ENCODE assay signal across 8 mouse cellular contexts in the genomic region with DNA sequence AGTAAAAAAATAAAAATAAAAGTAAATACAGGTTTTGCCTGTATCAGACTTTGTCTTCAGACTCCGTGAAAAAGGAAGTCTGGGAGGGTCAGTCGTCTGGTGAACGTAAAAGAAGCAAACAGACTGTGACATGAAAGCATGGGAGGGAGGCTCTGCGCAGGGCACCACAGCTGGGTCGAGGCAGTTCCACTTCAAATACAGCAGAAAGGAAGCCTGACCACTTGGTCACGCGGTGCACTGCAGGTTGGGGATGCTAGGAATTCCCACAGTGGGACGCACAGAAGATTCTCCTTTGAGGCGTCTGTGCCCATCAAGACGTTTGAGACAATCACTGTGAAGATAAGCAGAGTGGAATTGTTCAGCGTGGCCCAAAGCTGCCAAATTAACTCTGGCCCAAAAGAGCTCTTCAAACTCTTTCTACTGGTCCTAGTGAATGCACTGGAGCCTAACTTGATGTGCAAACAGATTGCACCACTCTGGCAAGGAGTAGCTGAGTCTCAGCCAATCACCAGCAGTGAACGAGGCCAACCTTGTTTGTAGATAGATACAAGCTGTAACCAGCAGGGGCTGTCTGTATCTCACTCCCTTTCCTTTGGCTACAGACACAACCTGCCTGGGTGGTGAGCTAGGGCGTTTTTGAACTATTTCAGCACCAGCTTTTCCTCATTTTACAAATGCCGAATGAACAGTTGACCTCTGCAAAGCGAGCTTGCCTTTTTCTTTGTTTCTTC. TPM values are rescaled to one million over a fixed set of nuclear protein-coding genes. Genes with fewer than 3 reads are reported as not detected.
DNase-seq lines count a peak whose midpoint lies in the region; ATAC-seq and TF ChIP-seq lines count a peak whose summit lies in the region.

No protein-coding gene starts in this region.

- H3K27ac ChIP-seq in forebrain, embryonic 14.5 days (ENCODE audit: low read depth, low read length): no peak overlapping the region; the same call in 1 of the 2 replicates
- H3K27ac ChIP-seq in forebrain, embryonic 11.5 days (ENCODE audit: low read depth, low read length): no peak overlapping the region
- H3K27ac ChIP-seq in kidney, embryonic 15.5 days: no peak overlapping the region
- no peak overlapping the region for H3K27ac ChIP-seq in lung, embryonic 16.5 days (ENCODE audit: low read length)

- H3K4me1 ChIP-seq in forebrain, embryonic 14.5 days (ENCODE audit: control insufficient read depth, insufficient read depth, low read length): peaks cover 5% of the 10 kb centered on the region; the same call in 1 of the 2 replicates
- H3K4me1 ChIP-seq in forebrain, embryonic 11.5 days (replicated peaks; ENCODE audit: control insufficient read depth, insufficient read depth, low read length): no peaks in the 10 kb centered on the region
- peaks cover 4% of the 10 kb centered on the region; the same call in 1 of the 2 replicates for H3K4me1 ChIP-seq in G1E (ENCODE audit: insufficient read depth, low read depth, low read length)
- H3K4me1 ChIP-seq in kidney, embryonic 15.5 days: peaks cover 4% of the 10 kb centered on the region; the same call in 1 of the 2 replicates
- H3K4me1 ChIP-seq in lung, embryonic 16.5 days (replicated peaks; ENCODE audit: control insufficient read depth, insufficient read depth, low read length): peaks cover 5% of the 10 kb centered on the region; the same call in 1 of the 2 replicates

- peak; percentile 93 for ATAC-seq in forebrain, embryonic 14.5 days
- ATAC-seq in forebrain, embryonic 11.5 days (replicated peaks; ENCODE audit: low FRiP score): no peak
- ATAC-seq in G1E (ENCODE audit: extremely low read depth, insufficient number of reproducible peaks, low FRiP score, poor library complexity, severe bottlenecking): peak; percentile 28; the same call in 1 of the 2 replicates
- peak; percentile 86 for ATAC-seq in kidney, embryonic 15.5 days (replicated peaks; ENCODE audit: low FRiP score)
- ATAC-seq in lung, embryonic 16.5 days (ENCODE audit: low read depth): peak; percentile 85

- 53% methylated on average over 15 of the region's 15 CpGs for WGBS in forebrain, embryonic 14.5 days
- 53% methylated on average over 15 of the region's 15 CpGs for WGBS in forebrain, embryonic 11.5 days
- 40% methylated on average over 15 of the region's 15 CpGs for WGBS in kidney, embryonic 15.5 days
- 20% methylated on average over 15 of the region's 15 CpGs for WGBS in lung, embryonic 16.5 days

- no peak overlapping the region for H3K4me3 ChIP-seq in forebrain, embryonic 14.5 days (ENCODE audit: low read depth, low read length)
- H3K4me3 ChIP-seq in forebrain, embryonic 11.5 days (ENCODE audit: low read depth, low read length): no peak overlapping the region
- H3K4me3 ChIP-seq in G1E (ENCODE audit: low read depth, low read length): no peak overlapping the region
- H3K4me3 ChIP-seq in kidney, embryonic 15.5 days (replicated peaks): no peak overlapping the region
- H3K4me3 ChIP-seq in lung, embryonic 16.5 days (ENCODE audit: low read length): no peak overlapping the region

- H3K27me3 ChIP-seq in forebrain, embryonic 14.5 days (replicated peaks; ENCODE audit: control insufficient read depth, insufficient read depth, low read length): no peaks in the 10 kb centered on the region
- no peaks in the 10 kb centered on the region for H3K27me3 ChIP-seq in forebrain, embryonic 11.5 days (ENCODE audit: control insufficient read depth, insufficient read depth, low read length)
- peaks cover 44% of the 10 kb centered on the region for H3K27me3 ChIP-seq in G1E (ENCODE audit: insufficient read depth, low read length)
- H3K27me3 ChIP-seq in kidney, embryonic 15.5 days: no peaks in the 10 kb centered on the region
- no peaks in the 10 kb centered on the region for H3K27me3 ChIP-seq in lung, embryonic 16.5 days (ENCODE audit: control insufficient read depth, insufficient read depth, low read depth, low read length)
- H3K27me3 ChIP-seq in splenic B cell, adult 2 months (ENCODE audit: control insufficient read depth, insufficient read depth, low read length, poor library complexity, severe bottlenecking): no peaks in the 10 kb centered on the region

- H3K9me3 ChIP-seq in forebrain, embryonic 14.5 days (replicated peaks; ENCODE audit: control insufficient read depth, low read length): no peaks in the 10 kb centered on the region
- no peaks in the 10 kb centered on the region for H3K9me3 ChIP-seq in forebrain, embryonic 11.5 days (ENCODE audit: control insufficient read depth, low read length)
- no peaks in the 10 kb centered on the region for H3K9me3 ChIP-seq in G1E (replicated peaks)
- no peaks in the 10 kb centered on the region for H3K9me3 ChIP-seq in kidney, embryonic 15.5 days (replicated peaks)
- H3K9me3 ChIP-seq in lung, embryonic 16.5 days (ENCODE audit: control insufficient read depth, low read length): no peaks in the 10 kb centered on the region

- TF ChIP-seq CTCF in G1E (IDR thresholded peaks at IDR 0.05; ENCODE audit: low read depth, low read length): no peak

- DNase-seq in forebrain, embryonic 14.5 days (ENCODE audit: low spot score): peak; percentile 82
- DNase-seq in forebrain, embryonic 11.5 days (ENCODE audit: low spot score): no peak
- DNase-seq in G1E (ENCODE audit: low spot score): no peak
- DNase-seq in cerebellum, postnatal 10 days: peak; percentile 85 to 87
- peak; percentile 49 to 60 for DNase-seq in heart, adult 9 months (ENCODE audit: low spot score in 2 of 2)
- peak; percentile 73 for DNase-seq in splenic B cell, adult 2 months (ENCODE audit: low read depth, low spot score)

- no peak overlapping the region for H3K9ac ChIP-seq in forebrain, embryonic 14.5 days (ENCODE audit: low read length)
- no peak overlapping the region for H3K9ac ChIP-seq in forebrain, embryonic 11.5 days (ENCODE audit: low read length)
- H3K9ac ChIP-seq in kidney, embryonic 15.5 days: no peak overlapping the region
- H3K9ac ChIP-seq in lung, embryonic 16.5 days (ENCODE audit: low read length): no peak overlapping the region

- no peaks in the 10 kb centered on the region for H3K36me3 ChIP-seq in forebrain, embryonic 14.5 days (ENCODE audit: control insufficient read depth, insufficient read depth, low read length)
- no peaks in the 10 kb centered on the region for H3K36me3 ChIP-seq in forebrain, embryonic 11.5 days (ENCODE audit: control insufficient read depth, insufficient read depth, low read length)
- no peaks in the 10 kb centered on the region for H3K36me3 ChIP-seq in G1E (replicated peaks)
- H3K36me3 ChIP-seq in kidney, embryonic 15.5 days: no peaks in the 10 kb centered on the region
- H3K36me3 ChIP-seq in lung, embryonic 16.5 days (ENCODE audit: control insufficient read depth, insufficient read depth, low read length): no peaks in the 10 kb centered on the region
- H3K36me3 ChIP-seq in splenic B cell, adult 2 months (ENCODE audit: control insufficient read depth, insufficient read depth, low read length, poor library complexity, severe bottlenecking): no peaks in the 10 kb centered on the region

- H3K4me2 ChIP-seq in forebrain, embryonic 14.5 days (ENCODE audit: low read length): no peak overlapping the region
- no peak overlapping the region for H3K4me2 ChIP-seq in forebrain, embryonic 11.5 days (ENCODE audit: low read depth, low read length, severe bottlenecking)
- 0 out of 2 replicates have a peak overlapping the region, but pooled peaks have one; percentile 7 for H3K4me2 ChIP-seq in kidney, embryonic 15.5 days
- no peak overlapping the region for H3K4me2 ChIP-seq in lung, embryonic 16.5 days (ENCODE audit: low read depth, low read length)

RNA-seq across cellular contexts. Expression of a gene that starts 8.5 kb away (rescaled TPM):
- polyA plus RNA-seq in forebrain, embryonic 14.5 days (2014; fragmentation: Nextera tagmentation; extraction: Ambion mirVana): 0.62 and 1.2 TPM in 2 replicates
- polyA plus RNA-seq in forebrain, embryonic 11.5 days (2014; fragmentation: Nextera tagmentation; extraction: Ambion mirVana): 1.2 TPM in 2 replicates
- total RNA-seq in G1E (2014; fragmentation: Nextera tagmentation) (not detected in 2 replicates), G1E (2017) (0.12 and 0.22 TPM in 2 replicates)
- not detected in 2 replicates for polyA plus RNA-seq in G1E (2012)
- polyA plus RNA-seq in kidney, embryonic 15.5 days (2015; fragmentation: Nextera tagmentation; extraction: Ambion mirVana): 0.74 and 0.84 TPM in 2 replicates
- polyA plus RNA-seq in lung, embryonic 16.5 days (2015; fragmentation: Nextera tagmentation; extraction: Ambion mirVana): 0.16 and 0.30 TPM in 2 replicates

RNA-seq across cellular contexts. Expression of a gene that starts 22.4 kb away (rescaled TPM):
- polyA plus RNA-seq in forebrain, embryonic 14.5 days (2014; fragmentation: Nextera tagmentation; extraction: Ambion mirVana): 26.7 and 36.0 TPM in 2 replicates
- polyA plus RNA-seq in forebrain, embryonic 11.5 days (2014; fragmentation: Nextera tagmentation; extraction: Ambion mirVana): 39.3 and 43.2 TPM in 2 replicates
- total RNA-seq in G1E (2014; fragmentation: Nextera tagmentation) (243 and 278 TPM in 2 replicates), G1E (2017) (91.0 and 92.5 TPM in 2 replicates)
- polyA plus RNA-seq in G1E (2012): 27.1 and 28.7 TPM in 2 replicates
- 27.8 and 31.0 TPM in 2 replicates for polyA plus RNA-seq in kidney, embryonic 15.5 days (2015; fragmentation: Nextera tagmentation; extraction: Ambion mirVana)
- polyA plus RNA-seq in lung, embryonic 16.5 days (2015; fragmentation: Nextera tagmentation; extraction: Ambion mirVana): 24.9 and 26.1 TPM in 2 replicates

RNA-seq across cellular contexts. Expression of a gene that starts 52.0 kb away (rescaled TPM):
- polyA plus RNA-seq in forebrain, embryonic 14.5 days (2014; fragmentation: Nextera tagmentation; extraction: Ambion mirVana): 4.9 and 5.9 TPM in 2 replicates
- polyA plus RNA-seq in forebrain, embryonic 11.5 days (2014; fragmentation: Nextera tagmentation; extraction: Ambion mirVana): 16.6 and 16.8 TPM in 2 replicates
- total RNA-seq in G1E (2014; fragmentation: Nextera tagmentation): 4.4 and 5.0 TPM in 2 replicates
- total RNA-seq in G1E (2017): 13.8 and 14.5 TPM in 2 replicates
- polyA plus RNA-seq in G1E (2012): 0.18 and 0.42 TPM in 2 replicates
- polyA plus RNA-seq in kidney, embryonic 15.5 days (2015; fragmentation: Nextera tagmentation; extraction: Ambion mirVana): 22.2 and 24.6 TPM in 2 replicates
- polyA plus RNA-seq in lung, embryonic 16.5 days (2015; fragmentation: Nextera tagmentation; extraction: Ambion mirVana): 43.5 and 46.9 TPM in 2 replicates

RNA-seq across cellular contexts. Expression of a gene that starts 60.0 kb away (rescaled TPM):
- polyA plus RNA-seq in forebrain, embryonic 14.5 days (2014; fragmentation: Nextera tagmentation; extraction: Ambion mirVana): 4.9 and 6.5 TPM in 2 replicates
- polyA plus RNA-seq in forebrain, embryonic 11.5 days (2014; fragmentation: Nextera tagmentation; extraction: Ambion mirVana): 6.6 and 7.7 TPM in 2 replicates
- 7.8 and 10.3 TPM in 2 replicates for total RNA-seq in G1E (2014; fragmentation: Nextera tagmentation)
- 5.5 and 6.4 TPM in 2 replicates for total RNA-seq in G1E (2017)
- polyA plus RNA-seq in G1E (2012): 3.5 TPM in 2 replicates
- polyA plus RNA-seq in kidney, embryonic 15.5 days (2015; fragmentation: Nextera tagmentation; extraction: Ambion mirVana): 10.2 and 10.9 TPM in 2 replicates
- 7.5 and 14.4 TPM in 2 replicates for polyA plus RNA-seq in lung, embryonic 16.5 days (2015; fragmentation: Nextera tagmentation; extraction: Ambion mirVana)

Comparison
In these comparisons a context has a peak if more than half of its experiments do, and no peak if none do; other contexts are left out.
1. DNase-seq: peak in forebrain, embryonic 14.5 days (single experiment), cerebellum, postnatal 10 days (2 of 2), heart, adult 9 months (2 of 2) and splenic B cell, adult 2 months (single experiment); none in forebrain, embryonic 11.5 days (single experiment) and G1E (single experiment).